ENCODE assay signal across 21 mouse cellular contexts in the genomic region with DNA sequence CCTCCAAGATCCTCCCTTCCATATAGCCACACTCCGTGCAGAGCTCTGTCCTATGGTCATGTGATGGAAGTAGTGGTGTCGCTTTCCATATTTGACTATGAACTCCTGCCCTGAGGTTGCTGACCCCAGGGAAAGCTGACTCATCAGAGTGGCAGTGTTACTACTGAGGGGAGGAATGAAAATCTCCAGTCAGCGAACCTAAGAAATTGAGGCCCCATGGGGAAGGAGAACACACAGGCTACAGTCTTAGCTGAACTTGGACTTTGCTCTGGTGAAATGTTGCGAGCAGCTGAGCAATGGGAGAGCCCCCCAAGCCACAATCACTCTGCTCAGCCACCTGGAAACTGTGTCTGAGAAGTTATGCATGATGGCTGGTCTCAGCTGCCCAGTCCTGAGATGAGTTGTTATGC.
DNase-seq lines count a peak whose midpoint lies in the region; ATAC-seq and TF ChIP-seq lines count a peak whose summit lies in the region.
"Had no signal": no experiment of that assay in that cellular context is flagged by ENCODE, and none has a peak within 500 bp of the region (broad histone marks: within the 10 kb centered on the region; RNA-seq: fewer than 3 reads in every experiment).

No protein-coding gene starts in this region.

- no peak overlapping the region for H3K4me3 ChIP-seq in cerebellum, adult 2 months (replicated peaks; ENCODE audit: insufficient read depth, low read depth, low read length)
- H3K4me3 ChIP-seq in layer of hippocampus, adult 2 months, result no peak overlapping the region
- no peak overlapping the region for H3K4me3 ChIP-seq in liver, postnatal 0 days (ENCODE audit: low read depth, low read length)
- no peak overlapping the region for H3K4me3 ChIP-seq in liver, embryonic 12.5 days
- H3K4me3 ChIP-seq: embryonic facial prominence, embryonic 15.5 days; erythroblast, embryonic 14.5 days; forebrain, embryonic 10.5 days; forebrain, embryonic 15.5 days; heart, embryonic 10.5 days; hindbrain, embryonic 13.5 days had no signal

- TF ChIP-seq CTCF in cerebellum, adult 2 months (IDR thresholded peaks at IDR 0.05; ENCODE audit: borderline replicate concordance, insufficient read depth, low read depth, low read length), result no peak
- TF ChIP-seq CTCF in layer of hippocampus, adult 2 months (conservative IDR thresholded peaks at IDR 0.05), result no peak
- TF ChIP-seq CTCF in liver, postnatal 0 days (IDR thresholded peaks at IDR 0.05; ENCODE audit: low read depth), result no peak

- no peak for TF ChIP-seq EP300 in liver, postnatal 0 days (IDR thresholded peaks at IDR 0.05; ENCODE audit: low read depth)

- WGBS in cerebellum, adult 2 months, result 85% methylated on average over 4 of the region's 4 CpGs
- 70% methylated on average over 4 of the region's 4 CpGs for WGBS in liver, postnatal 0 days (ENCODE audit: insufficient replicate concordance)
- 51% methylated on average over 4 of the region's 4 CpGs for WGBS in liver, embryonic 12.5 days (ENCODE audit: insufficient replicate concordance)

- no peaks in the 10 kb centered on the region for H3K27me3 ChIP-seq in cerebellum, adult 2 months (ENCODE audit: control insufficient read depth, insufficient read depth, low read length)
- H3K27me3 ChIP-seq in liver, postnatal 0 days (ENCODE audit: insufficient read depth, low read length), result no peaks in the 10 kb centered on the region
- no peaks in the 10 kb centered on the region; the same call in 1 of the 2 replicates for H3K27me3 ChIP-seq in liver, embryonic 12.5 days (replicated peaks)
- H3K27me3 ChIP-seq: embryonic facial prominence, embryonic 15.5 days; forebrain, embryonic 15.5 days; hindbrain, embryonic 13.5 days had no signal

- ATAC-seq in liver, postnatal 0 days, result peak; percentile 23; the same call in 1 of the 2 replicates
- ATAC-seq in liver, embryonic 12.5 days, result no peak
- ATAC-seq: CD4-positive, CD25-positive, alpha-beta regulatory T cell, adult 4 months had no signal

- H3K9ac ChIP-seq in liver, postnatal 0 days (replicated peaks), result no peak overlapping the region
- no peak overlapping the region for H3K9ac ChIP-seq in liver, embryonic 12.5 days
- H3K9ac ChIP-seq: embryonic facial prominence, embryonic 15.5 days; forebrain, embryonic 15.5 days; hindbrain, embryonic 13.5 days had no signal

- no peaks in the 10 kb centered on the region for H3K36me3 ChIP-seq in liver, postnatal 0 days (replicated peaks; ENCODE audit: insufficient read depth, low read length)
- no peaks in the 10 kb centered on the region for H3K36me3 ChIP-seq in liver, embryonic 12.5 days
- H3K36me3 ChIP-seq: embryonic facial prominence, embryonic 15.5 days; forebrain, embryonic 10.5 days; forebrain, embryonic 15.5 days; heart, embryonic 10.5 days; hindbrain, embryonic 13.5 days had no signal

- TF ChIP-seq POLR2A in cerebellum, adult 2 months (IDR thresholded peaks at IDR 0.05; ENCODE audit: borderline replicate concordance, insufficient read depth, low read length), result no peak

- H3K9me3 ChIP-seq in liver, postnatal 0 days (ENCODE audit: low read length), result no peaks in the 10 kb centered on the region
- H3K9me3 ChIP-seq in liver, embryonic 12.5 days (replicated peaks), result no peaks in the 10 kb centered on the region
- H3K9me3 ChIP-seq: embryonic facial prominence, embryonic 15.5 days; forebrain, embryonic 10.5 days; forebrain, embryonic 15.5 days; heart, embryonic 10.5 days; hindbrain, embryonic 13.5 days had no signal

- DNase-seq in cerebellum, adult 2 months, result no peak
- no peak for DNase-seq in cerebellum, postnatal 14 days
- no peak for DNase-seq in layer of hippocampus, adult 2 months (ENCODE audit: low spot score in 2 of 2)
- DNase-seq in layer of hippocampus, postnatal 25 days (ENCODE audit: extremely low spot score in 1 of 2, low spot score in 1 of 2), result no peak
- DNase-seq in liver, postnatal 0 days, result no peak
- no peak for DNase-seq in frontal cortex, adult 2 months (ENCODE audit: extremely low spot score in 1 of 2, low spot score in 1 of 2)
- no peak for DNase-seq in yolk sac, embryonic 10.5 days (ENCODE audit: low spot score)
- DNase-seq: adrenal gland, postnatal 10 days; B cell, adult 2 months; gastrocnemius, postnatal 10 days; heart, adult 18-20 months; heart, postnatal 10 days; heart, postnatal 4 days had no signal

- peaks cover 10% of the 10 kb centered on the region for H3K4me1 ChIP-seq in cerebellum, adult 2 months (ENCODE audit: control insufficient read depth, insufficient read depth, low read length)
- H3K4me1 ChIP-seq in liver, postnatal 0 days (ENCODE audit: insufficient read depth), result no peaks in the 10 kb centered on the region
- H3K4me1 ChIP-seq in liver, embryonic 12.5 days, result no peaks in the 10 kb centered on the region
- H3K4me1 ChIP-seq: embryonic facial prominence, embryonic 15.5 days; forebrain, embryonic 15.5 days; heart, embryonic 10.5 days; hindbrain, embryonic 13.5 days had no signal

- no peak overlapping the region for H3K4me2 ChIP-seq in liver, postnatal 0 days (ENCODE audit: low read depth, low read length)
- H3K4me2 ChIP-seq in liver, embryonic 12.5 days, result no peak overlapping the region
- H3K4me2 ChIP-seq: embryonic facial prominence, embryonic 15.5 days; forebrain, embryonic 15.5 days; hindbrain, embryonic 13.5 days had no signal

- peak overlapping the region; percentile 71 for H3K27ac ChIP-seq in cerebellum, adult 2 months (ENCODE audit: insufficient read depth, low read length)
- H3K27ac ChIP-seq in layer of hippocampus, adult 2 months, result peak overlapping the region; percentile 73
- H3K27ac ChIP-seq in liver, postnatal 0 days (ENCODE audit: low read depth), result no peak overlapping the region
- H3K27ac ChIP-seq in liver, embryonic 12.5 days, result no peak overlapping the region
- H3K27ac ChIP-seq: embryonic facial prominence, embryonic 15.5 days; forebrain, embryonic 10.5 days; forebrain, embryonic 15.5 days; heart, embryonic 10.5 days; hindbrain, embryonic 13.5 days had no signal

Comparison
In these comparisons a context has a peak if more than half of its experiments do, and no peak if none do; other contexts are left out.
1. H3K27ac ChIP-seq: peak in cerebellum, adult 2 months (single experiment) and layer of hippocampus, adult 2 months (single experiment); none in liver, postnatal 0 days (single experiment) and liver, embryonic 12.5 days (single experiment).